Mouse (Mus musculus) heart, adult 2 months (tissue): ENCODE data around the gene Fam208a.

Source experiments
- CTCF ChIP-seq: fragments of 200-600 bp; IDR thresholded peaks from 2 replicates; pipeline ENCODE4 v1.8.1; 2022; ENCODE audit warnings: antibody characterized with exemption, mild to moderate bottlenecking, moderate library complexity
- EP300 ChIP-seq: fragments of 200-500 bp; IDR thresholded peaks from 2 replicates; pipeline ENCODE4 v1.6.1; 2011; ENCODE audit warnings: low read depth, low read length, control low read depth; ENCODE audit not compliant: insufficient read depth
- POLR2A ChIP-seq: fragments of 200-500 bp; IDR thresholded peaks from 2 replicates; pipeline ENCODE4 v1.6.1; 2011; ENCODE audit warnings: mild to moderate bottlenecking, low read depth, low read length, control low read depth; ENCODE audit not compliant: insufficient read depth

GRCm38 (mm10) chr14:27402332-27403250 lies 26.0 kb upstream of the Fam208a start:
- no peak for TF ChIP-seq POLR2A
- TF ChIP-seq CTCF, result no peak
- TF ChIP-seq EP300, result no peak
